Mouse (Mus musculus): ENCODE measurements around the gene Pdp2.

- no peak for TF ChIP-seq MAX (IDR thresholded peaks at IDR 0.05)
- no peak for TF ChIP-seq CTCF (IDR thresholded peaks at IDR 0.05; ENCODE audit: control insufficient read depth, insufficient read depth, insufficient read length)
Observed at GRCm38 (mm10) chr8:104620765-104621164, 29.5 kb downstream of the Pdp2 start.

Data from C2C12 (cell line).